Mouse (Mus musculus): ENCODE data around the gene Styx. TPM values are rescaled to one million over a fixed set of nuclear protein-coding genes. Genes with fewer than 3 reads are reported as not detected.

Gene Styx
- total RNA-seq (2014; rRNA removed) (35.9 and 36.2 TPM in 2 replicates), polyA plus RNA-seq (2015; fragmentation: Nextera tagmentation; extraction: Ambion mirVana) (59.2 and 72.2 TPM in 2 replicates)

- DNase-seq (peak; percentile 94), ATAC-seq (peak; percentile 98)
- H3K27me3 ChIP-seq (ENCODE audit: insufficient read depth, low read length) = no peaks in the 10 kb centered on the region
- peak within 1 kb of the TSS; percentile 64; the same call in 1 of the 2 replicates for H3K27ac ChIP-seq (ENCODE audit: low read depth, low read length)
- TF ChIP-seq CTCF (IDR thresholded peaks at IDR 0.05; ENCODE audit: low read depth) = no peak
- H3K9ac ChIP-seq = peak within 1 kb of the TSS; percentile 62
- H3K36me3 ChIP-seq (ENCODE audit: insufficient read depth) = peaks cover 20% of the 10 kb centered on the region
- peak within 1 kb of the TSS; percentile 67 for H3K4me2 ChIP-seq (ENCODE audit: low read depth)
- WGBS = 2% methylated on average over 69 of the region's 93 CpGs
- no peaks in the 10 kb centered on the region for H3K9me3 ChIP-seq (ENCODE audit: low read length)
- peaks cover 5% of the 10 kb centered on the region; the same call in 1 of the 2 replicates for H3K4me1 ChIP-seq (ENCODE audit: insufficient read depth)
- H3K4me3 ChIP-seq (ENCODE audit: low read depth, low read length) = peak within 1 kb of the TSS; percentile 61
These were observed at the start of gene Styx for GRCm38 (mm10) chr14:45350931-45351859. Styx (plus strand) TSS chr14:45351093.

- H3K27ac ChIP-seq (ENCODE audit: low read depth, low read length) = no peak overlapping the region
- H3K4me2 ChIP-seq (ENCODE audit: low read depth) = no peak overlapping the region
- 31% methylated on average over 4 of the region's 4 CpGs for WGBS
- no peaks in the 10 kb centered on the region for H3K9me3 ChIP-seq (ENCODE audit: low read length)
- H3K36me3 ChIP-seq (ENCODE audit: insufficient read depth) = peaks cover 50% of the 10 kb centered on the region
- H3K9ac ChIP-seq = no peak overlapping the region
- TF ChIP-seq CTCF (IDR thresholded peaks at IDR 0.05; ENCODE audit: low read depth) = no peak
- H3K4me1 ChIP-seq (ENCODE audit: insufficient read depth) = no peaks in the 10 kb centered on the region
- no peak for ATAC-seq
- no peak for DNase-seq
- H3K27me3 ChIP-seq (ENCODE audit: insufficient read depth, low read length) = no peaks in the 10 kb centered on the region
- no peak overlapping the region for H3K4me3 ChIP-seq (ENCODE audit: low read depth, low read length)
These were observed 47.0 kb upstream of the Styx start for GRCm38 (mm10) chr14:45303939-45304338.

- Histone ChIP-seq H3K9ac (no peak overlapping the region), H3K27ac (ENCODE audit: low read depth, low read length) (no peak overlapping the region), H3K9me3 (ENCODE audit: low read length) (no peaks in the 10 kb centered on the region), H3K36me3 (ENCODE audit: insufficient read depth) (peaks cover 45% of the 10 kb centered on the region), H3K27me3 (ENCODE audit: insufficient read depth, low read length) (no peaks in the 10 kb centered on the region), H3K4me3 (ENCODE audit: low read depth, low read length) (no peak overlapping the region), H3K4me2 (ENCODE audit: low read depth) (no peak overlapping the region), H3K4me1 (ENCODE audit: insufficient read depth) (no peaks in the 10 kb centered on the region)
- WGBS = 61% methylated on average over 4 of the region's 4 CpGs
- TF ChIP-seq CTCF (IDR thresholded peaks at IDR 0.05; ENCODE audit: low read depth) = peak; percentile 37; the same call in 1 of the 2 replicates
- ATAC-seq (no peak), DNase-seq (no peak)
These were observed 46.5 kb upstream of the Styx start for GRCm38 (mm10) chr14:45304389-45304788.

GRCm38 (mm10) chr14:45305852-45306251 is 45.0 kb upstream of the Styx start:
- H3K36me3 ChIP-seq (ENCODE audit: insufficient read depth) = peaks cover 31% of the 10 kb centered on the region
- 95% methylated on average over 5 of the region's 5 CpGs for WGBS
- no peak overlapping the region for H3K4me2 ChIP-seq (ENCODE audit: low read depth)
- no peak for TF ChIP-seq CTCF (IDR thresholded peaks at IDR 0.05; ENCODE audit: low read depth)
- H3K9ac ChIP-seq = no peak overlapping the region
- no peaks in the 10 kb centered on the region for H3K9me3 ChIP-seq (ENCODE audit: low read length)
- no peak overlapping the region for H3K4me3 ChIP-seq (ENCODE audit: low read depth, low read length)
- H3K27ac ChIP-seq (ENCODE audit: low read depth, low read length) = no peak overlapping the region
- no peaks in the 10 kb centered on the region for H3K4me1 ChIP-seq (ENCODE audit: insufficient read depth)
- DNase-seq (no peak), ATAC-seq (no peak)
- no peaks in the 10 kb centered on the region for H3K27me3 ChIP-seq (ENCODE audit: insufficient read depth, low read length)

- no peak overlapping the region for H3K4me3 ChIP-seq (ENCODE audit: low read depth, low read length)
- no peaks in the 10 kb centered on the region for H3K9me3 ChIP-seq (ENCODE audit: low read length)
- 95% methylated on average over 8 of the region's 8 CpGs for WGBS
- peaks cover 15% of the 10 kb centered on the region for H3K36me3 ChIP-seq (ENCODE audit: insufficient read depth)
- DNase-seq (no peak), ATAC-seq (no peak)
- H3K27me3 ChIP-seq (ENCODE audit: insufficient read depth, low read length) = no peaks in the 10 kb centered on the region
- no peak for TF ChIP-seq CTCF (IDR thresholded peaks at IDR 0.05; ENCODE audit: low read depth)
- no peaks in the 10 kb centered on the region for H3K4me1 ChIP-seq (ENCODE audit: insufficient read depth)
- H3K4me2 ChIP-seq (ENCODE audit: low read depth) = no peak overlapping the region
- H3K9ac ChIP-seq = no peak overlapping the region
- H3K27ac ChIP-seq (ENCODE audit: low read depth, low read length) = no peak overlapping the region
These were observed 43.1 kb upstream of the Styx start for GRCm38 (mm10) chr14:45307630-45308328.

GRCm38 (mm10) chr14:45309646-45310045 is 41.2 kb upstream of the Styx start:
- Histone ChIP-seq H3K9ac (no peak overlapping the region), H3K36me3 (ENCODE audit: insufficient read depth) (peaks cover 5% of the 10 kb centered on the region; the same call in 1 of the 2 replicates), H3K4me2 (ENCODE audit: low read depth) (no peak overlapping the region), H3K9me3 (ENCODE audit: low read length) (no peaks in the 10 kb centered on the region), H3K27me3 (ENCODE audit: insufficient read depth, low read length) (no peaks in the 10 kb centered on the region), H3K4me3 (ENCODE audit: low read depth, low read length) (no peak overlapping the region), H3K4me1 (ENCODE audit: insufficient read depth) (no peaks in the 10 kb centered on the region), H3K27ac (ENCODE audit: low read depth, low read length) (no peak overlapping the region)
- WGBS = 81% methylated on average over 13 of the region's 13 CpGs
- DNase-seq (no peak), ATAC-seq (no peak)
- no peak for TF ChIP-seq CTCF (IDR thresholded peaks at IDR 0.05; ENCODE audit: low read depth)

Data from forebrain, postnatal 0 days (tissue).